Mouse (Mus musculus) MEL (cell line): ENCODE measurements around the gene Ggt5. TPM values are rescaled to one million over a fixed set of nuclear protein-coding genes. Genes with fewer than 3 reads are reported as not detected.
A peak's percentile ranks its signal among the peaks of the same experiment; 100 is the strongest.

ENCODE experiments used
- DNase-seq: peaks from one replicate; pipeline ENCODE4 v3.0.0; 2011; ENCODE audit warnings: low read depth, low spot score
- H3K27ac ChIP-seq: 2 replicates; pipeline ENCODE4 v1.5.1; 2012; ENCODE audit warnings: low read depth, mild to moderate bottlenecking, control low read depth, low read length, moderate library complexity; ENCODE audit not compliant: control insufficient read depth
- H3K27me3 ChIP-seq, 2 experiments: fragments of 150-350 bp in 1 of 2; sonication (generic) in 1 of 2; 2 replicates each; pipeline ENCODE4 v1.6.1; 2012; ENCODE audit warnings: low read length in 2 of 2, mild to moderate bottlenecking in 2 of 2, improper control_type of control experiment in 1 of 2, moderate library complexity in 1 of 2; ENCODE audit not compliant: insufficient read depth in 2 of 2, control insufficient read depth in 1 of 2
- H3K36me3 ChIP-seq, 2 experiments: 2 replicates each; pipeline ENCODE4 v1.6.1; 2012 to 2014; ENCODE audit warnings: low read length in 2 of 2, improper control_type of control experiment in 1 of 2, inconsistent platforms in 1 of 2, mild to moderate bottlenecking in 1 of 2; ENCODE audit not compliant: insufficient read depth in 2 of 2, control insufficient read depth in 1 of 2
- H3K4me1 ChIP-seq, 2 experiments: fragments of 150-350 bp in 1 of 2; sonication (generic) in 1 of 2; 2 replicates each; pipeline ENCODE4 v1.6.1; 2012; ENCODE audit warnings: low read length in 2 of 2, improper control_type of control experiment in 1 of 2, mild to moderate bottlenecking in 1 of 2; ENCODE audit not compliant: insufficient read depth in 2 of 2, control insufficient read depth in 1 of 2
- H3K4me3 ChIP-seq, 2 experiments: fragments of 150-350 bp in 1 of 2; sonication (generic) in 1 of 2; 2 replicates each; pipeline ENCODE4 v1.5.1; 2012; ENCODE audit warnings: low read depth in 2 of 2, low read length in 2 of 2, mild to moderate bottlenecking in 2 of 2, moderate library complexity in 2 of 2, control low read depth in 1 of 2, improper control_type of control experiment in 1 of 2; ENCODE audit not compliant: control insufficient read depth in 1 of 2, insufficient read depth in 1 of 2
- H3K79me2 ChIP-seq: 2 replicates; pipeline ENCODE4 v1.6.1; 2012; ENCODE audit warnings: mild to moderate bottlenecking, low read length, moderate library complexity; ENCODE audit not compliant: control insufficient read depth, poor library complexity, insufficient read depth
- H3K9ac ChIP-seq: 2 replicates; pipeline ENCODE4 v1.6.1; 2012; ENCODE audit warnings: low read depth, mild to moderate bottlenecking, control low read depth, low read length, moderate library complexity; ENCODE audit not compliant: control insufficient read depth, poor library complexity, severe bottlenecking
- H3K9me3 ChIP-seq: fragments of 150-350 bp; sonication (generic); replicated peaks from 2 replicates; pipeline ENCODE4 v1.6.1; 2012; ENCODE audit warnings: mild to moderate bottlenecking, low read length, improper control_type of control experiment, moderate library complexity; ENCODE audit not compliant: insufficient read depth
- BHLHE40 ChIP-seq: IDR thresholded peaks from 2 replicates; pipeline ENCODE4 v1.6.1; 2012; ENCODE audit warnings: low read depth, mild to moderate bottlenecking, inconsistent platforms, low read length, improper control_type of control experiment, borderline replicate concordance
- CHD1 ChIP-seq: IDR thresholded peaks from 2 replicates; pipeline ENCODE4 v1.6.1; 2012; ENCODE audit warnings: low read depth, mild to moderate bottlenecking, inconsistent platforms, low read length, improper control_type of control experiment
- CHD2 ChIP-seq: IDR thresholded peaks from 2 replicates; pipeline ENCODE4 v1.6.1; 2011; ENCODE audit warnings: low read length, improper control_type of control experiment
- CTCF ChIP-seq, 3 experiments: IDR thresholded peaks in 2 of 3; conservative IDR thresholded peaks in 1 of 3; 2 replicates each; pipeline ENCODE4 v1.5.1; 2011 to 2012; ENCODE audit warnings: low read length in 3 of 3, low read depth in 2 of 3, mild to moderate bottlenecking in 2 of 3, improper control_type of control experiment in 1 of 3, inconsistent platforms in 1 of 3, mixed read lengths in 1 of 3, moderate library complexity in 1 of 3; ENCODE audit not compliant: control insufficient read depth in 1 of 3, insufficient read depth in 1 of 3, poor library complexity in 1 of 3, severe bottlenecking in 1 of 3
- ELF1 ChIP-seq: IDR thresholded peaks from 2 replicates; pipeline ENCODE4 v1.6.1; 2014; ENCODE audit warnings: low read depth, mild to moderate bottlenecking, inconsistent platforms, low read length, improper control_type of control experiment, moderate library complexity
- MAFK ChIP-seq: IDR thresholded peaks from 2 replicates; pipeline ENCODE4 v1.6.1; 2011; ENCODE audit warnings: low read depth, mild to moderate bottlenecking, low read length, improper control_type of control experiment, borderline replicate concordance
- MEF2A ChIP-seq: IDR thresholded peaks from 2 replicates; pipeline ENCODE4 v1.6.1; 2014; ENCODE audit warnings: low read depth, mild to moderate bottlenecking, inconsistent platforms, low read length, improper control_type of control experiment; ENCODE audit not compliant: poor library complexity, insufficient replicate concordance, severe bottlenecking; ENCODE audit errors: extremely low read depth
- MYB ChIP-seq: IDR thresholded peaks from 2 replicates; pipeline ENCODE4 v1.6.1; 2011; ENCODE audit warnings: mild to moderate bottlenecking, low read depth, low read length, improper control_type of control experiment
- MYC ChIP-seq: IDR thresholded peaks from 2 replicates; pipeline ENCODE4 v1.6.1; 2011; ENCODE audit warnings: low read depth, mild to moderate bottlenecking, low read length, improper control_type of control experiment, moderate library complexity
- NRF1 ChIP-seq: IDR thresholded peaks from 2 replicates; pipeline ENCODE4 v1.6.1; 2014; ENCODE audit warnings: low read depth, mild to moderate bottlenecking, inconsistent platforms, low read length, improper control_type of control experiment, moderate library complexity; ENCODE audit not compliant: poor library complexity, insufficient read depth, severe bottlenecking
- SMC3 ChIP-seq: IDR thresholded peaks from 2 replicates; pipeline ENCODE4 v1.6.1; 2011; ENCODE audit warnings: low read depth, low read length, improper control_type of control experiment
- TCF12 ChIP-seq: IDR thresholded peaks from 2 replicates; pipeline ENCODE4 v1.6.1; 2014; ENCODE audit warnings: low read depth, mild to moderate bottlenecking, inconsistent platforms, low read length, improper control_type of control experiment, moderate library complexity
- UBTF ChIP-seq: IDR thresholded peaks from 2 replicates; pipeline ENCODE4 v1.6.1; 2012; ENCODE audit warnings: low read depth, mild to moderate bottlenecking, inconsistent platforms, low read length, improper control_type of control experiment, moderate library complexity, borderline replicate concordance; ENCODE audit not compliant: insufficient read depth
- USF2 ChIP-seq, 2 experiments: IDR thresholded peaks; 2 replicates each; pipeline ENCODE4 v1.6.1; 2011 to 2012; ENCODE audit warnings: improper control_type of control experiment in 2 of 2, low read length in 2 of 2, borderline replicate concordance in 1 of 2, inconsistent platforms in 1 of 2, low read depth in 1 of 2, mild to moderate bottlenecking in 1 of 2; ENCODE audit not compliant: insufficient read depth in 1 of 2
- ZKSCAN1 ChIP-seq: IDR thresholded peaks from 2 replicates; pipeline ENCODE4 v1.6.1; 2012; ENCODE audit warnings: low read depth, mild to moderate bottlenecking, inconsistent platforms, low read length, improper control_type of control experiment, moderate library complexity
- ZMIZ1 ChIP-seq: IDR thresholded peaks from 2 replicates; pipeline ENCODE4 v1.6.1; 2012; ENCODE audit warnings: low read depth, mild to moderate bottlenecking, inconsistent platforms, low read length, improper control_type of control experiment, moderate library complexity
- ZNF384 ChIP-seq: IDR thresholded peaks from 2 replicates; pipeline ENCODE4 v1.6.1; 2012; ENCODE audit warnings: low read depth, mild to moderate bottlenecking, inconsistent platforms, low read length, improper control_type of control experiment
- polyA plus RNA-seq, 2 experiments: library from polyadenylated mRNA; stranded (reverse) in 1 of 2; unstranded in 1 of 2; fragments of >175 nt in 1 of 2; fragments of >200 nt in 1 of 2; gene quantifications; 2 replicates each; pipeline versions ENCODE4 v1.2.1 to v1.2.4; 2012; ENCODE audit warnings: low replicate concordance in 2 of 2, low read depth in 1 of 2; ENCODE audit not compliant: insufficient read length in 2 of 2, insufficient read depth in 1 of 2, missing spikeins in 1 of 2
- total RNA-seq: library from RNA; depleted of rRNA; stranded (reverse); fragments of 300-350 nt; gene quantifications from 2 replicates; pipeline ENCODE4 v1.2.3, GENCODE M21; 2012

The Ggt5 gene
- total and polyA plus RNA-seq, 3 experiments = 0.11 TPM; not detected in 2

GRCm38 (mm10) chr10:75591211-75591894 lies 2.2 kb downstream of the Ggt5 start (continued):
- TF ChIP-seq CTCF (IDR thresholded peaks at IDR 0.05 in 2 of 3, conservative IDR thresholded peaks at IDR 0.05 in 1 of 3; ENCODE audit: control insufficient read depth in 1 of 3, insufficient read depth in 1 of 3, low read depth in 2 of 3, low read length in 3 of 3, poor library complexity in 1 of 3, severe bottlenecking in 1 of 3) = peak in 1 of 3 experiments; percentile 22; a peak in 1 of 6 replicates
- no peak for TF ChIP-seq UBTF
- TF ChIP-seq ZMIZ1 = no peak
- TF ChIP-seq, all 39 proteins: peak for 13

GRCm38 (mm10) chr10:75592585-75592984 lies 3.4 kb downstream of the Ggt5 start:
- no peak overlapping the region for H3K4me3 ChIP-seq
- no peaks in the 10 kb centered on the region for H3K79me2 ChIP-seq
- H3K36me3 ChIP-seq = peaks cover 0 to 13% of the 10 kb centered on the region in 2 experiments; a peak in 2 of 4 replicates
- no peaks in the 10 kb centered on the region for H3K27me3 ChIP-seq
- no peak overlapping the region for H3K27ac ChIP-seq
- H3K9ac ChIP-seq = no peak overlapping the region
- no peak for TF ChIP-seq USF2 (IDR thresholded peaks at IDR 0.05; ENCODE audit: borderline replicate concordance in 1 of 2, insufficient read depth in 1 of 2, low read depth in 1 of 2, low read length in 2 of 2)
- TF ChIP-seq ZNF384 = no peak
- TF ChIP-seq SMC3 = no peak
- no peak for TF ChIP-seq MAFK
- no peak for TF ChIP-seq BHLHE40
- no peak for TF ChIP-seq ELF1
- no peak for TF ChIP-seq TCF12
- no peak for TF ChIP-seq ZKSCAN1
- no peak for TF ChIP-seq MYC
- no peak for TF ChIP-seq CHD1
- TF ChIP-seq MEF2A = no peak
- TF ChIP-seq NRF1 = no peak
- TF ChIP-seq CHD2 = no peak
- TF ChIP-seq MYB = no peak
- H3K9me3 ChIP-seq = no peaks in the 10 kb centered on the region
- H3K4me1 ChIP-seq = peaks cover 8 to 34% of the 10 kb centered on the region in 2 experiments
- no peak for DNase-seq
